ENCODE assay signal across 20 mouse cellular contexts in the genomic region with DNA sequence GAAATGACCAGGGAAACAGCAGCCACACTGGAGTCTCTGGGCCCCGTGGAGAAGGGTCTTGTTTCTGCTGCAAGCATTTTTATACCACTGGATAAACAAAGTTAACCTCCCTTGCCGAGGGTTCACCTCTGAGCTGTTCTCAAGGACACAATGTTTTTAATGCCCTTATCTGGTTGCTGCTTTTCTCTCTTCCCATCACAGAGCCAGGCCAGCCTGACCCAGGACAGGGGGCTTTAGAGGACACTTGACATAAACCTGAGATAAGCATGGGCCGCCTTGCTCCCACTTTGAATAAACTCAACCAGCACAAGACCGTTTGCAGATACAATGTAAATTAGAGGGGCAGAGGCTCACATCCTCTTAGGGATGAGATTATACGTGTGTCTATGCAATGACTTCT.
"Had no signal": no experiment of that assay in that cellular context is flagged by ENCODE, and none has a peak within 500 bp of the region (broad histone marks: within the 10 kb centered on the region; RNA-seq: fewer than 3 reads in every experiment).

No protein-coding gene starts in this region.

- DNase-seq: lung, adult 18-20 months; lung, embryonic 14.5 days; lung, postnatal 10 days; lung, postnatal 4 days; retina, postnatal 1 day; right cerebral cortex, adult 18-20 months; right cerebral cortex, postnatal 25 days; right cerebral cortex, postnatal 4 days; spleen, adult 18-20 months; thymus, adult 18-20 months; thymus, postnatal 14 days; thymus, postnatal 36 days had no signal

- H3K9ac ChIP-seq: liver, embryonic 14.5 days; lung, embryonic 14.5 days; midbrain, embryonic 13.5 days; neural tube, embryonic 13.5 days; neural tube, embryonic 15.5 days had no signal

- H3K27me3 ChIP-seq: midbrain, embryonic 13.5 days; neural tube, embryonic 13.5 days; neural tube, embryonic 15.5 days had no signal

- H3K4me2 ChIP-seq: liver, embryonic 11.5 days; lung, embryonic 14.5 days; midbrain, embryonic 13.5 days; neural tube, embryonic 13.5 days; neural tube, embryonic 15.5 days had no signal

- H3K27ac ChIP-seq: liver, embryonic 14.5 days; midbrain, embryonic 10.5 days; midbrain, embryonic 13.5 days; neural tube, embryonic 13.5 days; neural tube, embryonic 15.5 days had no signal

- H3K4me1 ChIP-seq: midbrain, embryonic 13.5 days; neural tube, embryonic 13.5 days had no signal

- ATAC-seq: midbrain, embryonic 13.5 days; midbrain, embryonic 16.5 days had no signal

- H3K9me3 ChIP-seq: midbrain, embryonic 10.5 days; midbrain, embryonic 13.5 days; neural tube, embryonic 13.5 days; neural tube, embryonic 15.5 days had no signal

- H3K4me3 ChIP-seq: midbrain, embryonic 10.5 days; midbrain, embryonic 13.5 days; myocyte; neural tube, embryonic 13.5 days; neural tube, embryonic 15.5 days had no signal

- H3K36me3 ChIP-seq: midbrain, embryonic 10.5 days; midbrain, embryonic 13.5 days; neural tube, embryonic 13.5 days; neural tube, embryonic 15.5 days had no signal
